Mouse (Mus musculus) CH12.LX (cell line): ENCODE results near the gene Msh3. TPM values are rescaled to one million over a fixed set of nuclear protein-coding genes. Genes with fewer than 3 reads are reported as not detected.

Experiments used
- DNase-seq: peaks from one replicate; pipeline ENCODE4 v3.0.0-alpha.2; 2013; ENCODE audit errors: extremely low read depth
- H3K27ac ChIP-seq: 2 replicates; pipeline ENCODE4 v1.5.1; 2012; ENCODE audit warnings: low read depth, mild to moderate bottlenecking, control low read depth, moderate library complexity; ENCODE audit not compliant: insufficient read depth
- H3K27me3 ChIP-seq: replicated peaks from 2 replicates; pipeline ENCODE3; 2012; ENCODE audit warnings: inconsistent platforms
- H3K36me3 ChIP-seq, 2 experiments: replicated peaks in 1 of 2; 2 replicates each; pipeline versions ENCODE3 to v1.6.1; 2012; ENCODE audit warnings: inconsistent platforms in 1 of 2, low read length in 1 of 2, mild to moderate bottlenecking in 1 of 2, mixed read lengths in 1 of 2, moderate library complexity in 1 of 2; ENCODE audit not compliant: control insufficient read depth in 1 of 2, insufficient read depth in 1 of 2
- H3K4me1 ChIP-seq, 2 experiments: 2 replicates each; pipeline ENCODE4 v1.6.1; 2012; ENCODE audit warnings: inconsistent platforms in 1 of 2, moderate library complexity in 1 of 2; ENCODE audit not compliant: insufficient read depth in 2 of 2, control insufficient read depth in 1 of 2
- H3K4me2 ChIP-seq: 2 replicates; pipeline ENCODE4 v1.6.1; 2012; ENCODE audit warnings: low read depth, mild to moderate bottlenecking, control low read depth; ENCODE audit not compliant: poor library complexity, insufficient read depth, severe bottlenecking
- H3K4me3 ChIP-seq, 3 experiments: fragments of 150-350 bp in 1 of 3; sonication (generic) in 1 of 3; replicated peaks in 1 of 3; 2 replicates each; pipeline versions ENCODE3 to v1.5.1; 2011 to 2012; ENCODE audit warnings: low read depth in 2 of 3, low read length in 2 of 3, mild to moderate bottlenecking in 2 of 3, moderate library complexity in 2 of 3, control low read depth in 1 of 3, improper control_type of control experiment in 1 of 3, inconsistent platforms in 1 of 3, mixed read lengths in 1 of 3; ENCODE audit not compliant: poor library complexity in 1 of 3
- H3K79me2 ChIP-seq: replicated peaks from 2 replicates; pipeline ENCODE4 v1.6.1; 2012; ENCODE audit warnings: mild to moderate bottlenecking, moderate library complexity; ENCODE audit not compliant: control insufficient read depth, poor library complexity, insufficient read depth, severe bottlenecking; ENCODE audit errors: extremely low read depth
- H3K9ac ChIP-seq: 2 replicates; pipeline ENCODE4 v1.6.1; 2012; ENCODE audit warnings: low read depth, mild to moderate bottlenecking, control low read depth, moderate library complexity; ENCODE audit not compliant: insufficient read depth
- H3K9me3 ChIP-seq: replicated peaks from 2 replicates; pipeline ENCODE3; 2012; ENCODE audit warnings: low read length, inconsistent platforms, mixed read lengths
- BHLHE40 ChIP-seq: IDR thresholded peaks from 2 replicates; pipeline ENCODE4 v1.6.1; 2011; ENCODE audit warnings: mild to moderate bottlenecking, low read depth, low read length, improper control_type of control experiment
- CHD1 ChIP-seq: IDR thresholded peaks from 2 replicates; pipeline ENCODE4 v1.6.1; 2012; ENCODE audit warnings: low read depth, low read length, improper control_type of control experiment, inconsistent platforms
- CHD2 ChIP-seq: IDR thresholded peaks from 2 replicates; pipeline ENCODE4 v1.6.1; 2011; ENCODE audit warnings: low read length, improper control_type of control experiment
- CTCF ChIP-seq, 2 experiments: IDR thresholded peaks in 1 of 2; conservative IDR thresholded peaks in 1 of 2; 2 replicates each; pipeline ENCODE4 v1.5.1; 2011 to 2012; ENCODE audit warnings: low read depth in 2 of 2, low read length in 2 of 2, improper control_type of control experiment in 1 of 2, inconsistent platforms in 1 of 2, mild to moderate bottlenecking in 1 of 2, moderate library complexity in 1 of 2
- ETS1 ChIP-seq: conservative IDR thresholded peaks from 2 replicates; pipeline ENCODE4 v1.6.1; 2012; ENCODE audit warnings: low read depth, mild to moderate bottlenecking, inconsistent platforms, low read length, improper control_type of control experiment, moderate library complexity
- KAT2A ChIP-seq: IDR thresholded peaks from 2 replicates; pipeline ENCODE4 v1.6.1; 2012; ENCODE audit warnings: low read length, improper control_type of control experiment, inconsistent platforms; ENCODE audit not compliant: insufficient replicate concordance
- MAFK ChIP-seq: IDR thresholded peaks from 2 replicates; pipeline ENCODE4 v1.6.1; 2011; ENCODE audit warnings: low read length, improper control_type of control experiment; ENCODE audit not compliant: insufficient replicate concordance
- MAX ChIP-seq: IDR thresholded peaks from 2 replicates; pipeline ENCODE4 v1.6.1; 2011; ENCODE audit warnings: low read length, improper control_type of control experiment
- MXI1 ChIP-seq: IDR thresholded peaks from 2 replicates; pipeline ENCODE4 v1.6.1; 2011; ENCODE audit warnings: mild to moderate bottlenecking, low read depth, low read length, improper control_type of control experiment
- MYC ChIP-seq: IDR thresholded peaks from 2 replicates; pipeline ENCODE4 v1.6.1; 2011; ENCODE audit warnings: low read depth, mild to moderate bottlenecking, improper control_type of control experiment, low read length
- NELFE ChIP-seq: IDR thresholded peaks from 2 replicates; pipeline ENCODE4 v1.6.1; 2011; ENCODE audit warnings: low read depth, low read length, improper control_type of control experiment
- POLR2A ChIP-seq: IDR thresholded peaks from 2 replicates; pipeline ENCODE4 v1.6.1; 2011; ENCODE audit warnings: low read depth, mild to moderate bottlenecking, improper control_type of control experiment, low read length
- POLR2AphosphoS2 ChIP-seq: IDR thresholded peaks from 2 replicates; pipeline ENCODE4 v1.6.1; 2011; ENCODE audit warnings: low read depth, low read length, improper control_type of control experiment
- RAD21 ChIP-seq: IDR thresholded peaks from 2 replicates; pipeline ENCODE4 v1.6.1; 2011; ENCODE audit warnings: low read depth, mild to moderate bottlenecking, low read length, improper control_type of control experiment, moderate library complexity
- RCOR1 ChIP-seq: conservative IDR thresholded peaks from 2 replicates; pipeline ENCODE4 v1.6.1; 2012; ENCODE audit warnings: low read depth, mild to moderate bottlenecking, inconsistent platforms, low read length, improper control_type of control experiment
- TBP ChIP-seq: conservative IDR thresholded peaks from 2 replicates; pipeline ENCODE4 v1.6.1; 2011; ENCODE audit warnings: low read depth, low read length, improper control_type of control experiment
- TCF12 ChIP-seq: IDR thresholded peaks from 2 replicates; pipeline ENCODE4 v1.6.1; 2014; ENCODE audit warnings: low read depth, mild to moderate bottlenecking, inconsistent platforms, low read length, improper control_type of control experiment
- UBTF ChIP-seq: IDR thresholded peaks from 2 replicates; pipeline ENCODE4 v1.6.1; 2012; ENCODE audit warnings: low read depth, mild to moderate bottlenecking, inconsistent platforms, low read length, improper control_type of control experiment, moderate library complexity
- USF1 ChIP-seq: IDR thresholded peaks from 2 replicates; pipeline ENCODE4 v1.6.1; 2014; ENCODE audit warnings: low read depth, mild to moderate bottlenecking, inconsistent platforms, low read length, improper control_type of control experiment
- USF2 ChIP-seq: conservative IDR thresholded peaks from 2 replicates; pipeline ENCODE4 v1.6.1; 2011; ENCODE audit warnings: low read depth, low read length, improper control_type of control experiment
- ZC3H11A ChIP-seq: IDR thresholded peaks from 2 replicates; pipeline ENCODE4 v1.6.1; 2012; ENCODE audit warnings: low read depth, mild to moderate bottlenecking, inconsistent platforms, low read length, improper control_type of control experiment
- ZKSCAN1 ChIP-seq: IDR thresholded peaks from 2 replicates; pipeline ENCODE4 v1.6.1; 2012; ENCODE audit warnings: low read depth, inconsistent platforms, low read length, improper control_type of control experiment, borderline replicate concordance
- ZMIZ1 ChIP-seq: IDR thresholded peaks from 2 replicates; pipeline ENCODE4 v1.6.1; 2012; ENCODE audit warnings: low read depth, mild to moderate bottlenecking, inconsistent platforms, low read length, improper control_type of control experiment
- ZNF384 ChIP-seq: IDR thresholded peaks from 2 replicates; pipeline ENCODE4 v1.6.1; 2012; ENCODE audit warnings: low read depth, low read length, improper control_type of control experiment, inconsistent platforms
- dilution Hi-C: fragments of 300-500 bp; cut with MboI; formaldehyde crosslinking; loops from 2 replicates; pipeline ENCODE4 v1.14.3; 2020; ENCODE audit warnings: low sequenced_read_pairs; ENCODE audit not compliant: extremely low pct_unique_long_range_greater_than_20kb, extremely low pct_ligation_motif_present
- in situ Hi-C: fragments of 300-500 bp; cut with MboI; formaldehyde crosslinking; loops from 3 replicates; pipeline ENCODE4 v1.14.3; 2019; ENCODE audit warnings: low sequenced_read_pairs, low pct_ligation_motif_present, low pct_unique_long_range_greater_than_20kb, mixed read lengths
- polyA plus RNA-seq: library from polyadenylated mRNA; unstranded; fragments of >175 nt; gene quantifications from 2 replicates; pipeline ENCODE4 v1.2.1, GENCODE M21; 2012; ENCODE audit warnings: low read depth; ENCODE audit not compliant: insufficient read length
- total RNA-seq, 2 experiments: library from RNA; depleted of rRNA; stranded (reverse); fragments of 300-350 nt in 1 of 2; fragments of >200 nt in 1 of 2; gene quantifications; 2 replicates each; pipeline ENCODE4 v1.2.3; 2012 to 2014

Msh3 gene
- total and polyA plus RNA-seq, 3 experiments: 13.7 to 27.0 (median 18.3) TPM

- in situ Hi-C loops (no loop called here), dilution Hi-C loops (no loop called here)
- Histone ChIP-seq H3K4me1 (peaks cover 12 to 17% of the 10 kb centered on the region in 2 experiments), H3K9me3 (no peaks in the 10 kb centered on the region), H3K4me2 (no peak overlapping the region), H3K79me2 (no peaks in the 10 kb centered on the region), H3K27ac (no peak overlapping the region), H3K27me3 (no peaks in the 10 kb centered on the region), H3K4me3 (no peak overlapping the region), H3K9ac (no peak overlapping the region), H3K36me3 (peaks cover 3 to 37% of the 10 kb centered on the region in 2 experiments)
- DNase-seq: no peak
- TF ChIP-seq POLR2AphosphoS2: no peak
- TF ChIP-seq KAT2A: no peak
- no peak for TF ChIP-seq NELFE
- TF ChIP-seq BHLHE40: no peak
- TF ChIP-seq TCF12: no peak
- TF ChIP-seq CTCF (conservative IDR thresholded peaks at IDR 0.05 in 1 of 2, IDR thresholded peaks at IDR 0.05 in 1 of 2; ENCODE audit: low read depth in 2 of 2, low read length in 2 of 2): no peak
- no peak for TF ChIP-seq MAFK
- no peak for TF ChIP-seq CHD1
Measured at GRCm38 (mm10) chr13:92255480-92255879, 99.3 kb downstream of the Msh3 start.

- no peak for TF ChIP-seq TBP
- no peak for TF ChIP-seq ZKSCAN1
- TF ChIP-seq MAFK: no peak
- no peak for TF ChIP-seq ZC3H11A
- TF ChIP-seq ZNF384: no peak
- no peak for TF ChIP-seq RAD21
- TF ChIP-seq ZMIZ1: no peak
- H3K4me2 ChIP-seq: no peak overlapping the region
- H3K27me3 ChIP-seq: no peaks in the 10 kb centered on the region
- no peak overlapping the region for H3K4me3 ChIP-seq
- dilution Hi-C loops: no loop called here
- H3K9me3 ChIP-seq: no peaks in the 10 kb centered on the region
- H3K79me2 ChIP-seq: no peaks in the 10 kb centered on the region
- no peak for DNase-seq
- H3K4me1 ChIP-seq: peaks cover 12 to 17% of the 10 kb centered on the region in 2 experiments
- in situ Hi-C loops: no loop called here
- H3K36me3 ChIP-seq: peaks cover 3 to 33% of the 10 kb centered on the region in 2 experiments
- H3K9ac ChIP-seq: no peak overlapping the region
- no peak overlapping the region for H3K27ac ChIP-seq
Measured at GRCm38 (mm10) chr13:92253850-92254249, 101.0 kb downstream of the Msh3 start.

GRCm38 (mm10) chr13:92252331-92252730, 102.5 kb downstream of the Msh3 start:
- Histone ChIP-seq H3K36me3 (peaks cover 3 to 37% of the 10 kb centered on the region in 2 experiments), H3K27ac (no peak overlapping the region), H3K9ac (no peak overlapping the region; the same call in 1 of the 2 replicates), H3K4me1 (peaks cover 12 to 17% of the 10 kb centered on the region in 2 experiments), H3K27me3 (no peaks in the 10 kb centered on the region), H3K79me2 (no peaks in the 10 kb centered on the region), H3K4me2 (no peak overlapping the region), H3K4me3 (no peak overlapping the region), H3K9me3 (no peaks in the 10 kb centered on the region)
- dilution Hi-C loops: no loop called here
- in situ Hi-C loops: no loop called here
- DNase-seq: no peak
- TF ChIP-seq CTCF (conservative IDR thresholded peaks at IDR 0.05 in 1 of 2, IDR thresholded peaks at IDR 0.05 in 1 of 2; ENCODE audit: low read depth in 2 of 2, low read length in 2 of 2) (no peak), CHD2 (no peak), POLR2A (no peak), RAD21 (no peak), MAX (no peak), RCOR1 (no peak), USF2 (no peak), MYC (no peak), KAT2A (no peak), UBTF (no peak), ETS1 (no peak), NELFE (no peak), MXI1 (no peak), USF1 (no peak), TCF12 (no peak)
